Mouse (Mus musculus): ENCODE results near the gene Spef2.

The Spef2 gene

GRCm38 (mm10) chr15:9533356-9533902 is 215.2 kb downstream of the Spef2 start:
- no peak for DNase-seq

DNA sequence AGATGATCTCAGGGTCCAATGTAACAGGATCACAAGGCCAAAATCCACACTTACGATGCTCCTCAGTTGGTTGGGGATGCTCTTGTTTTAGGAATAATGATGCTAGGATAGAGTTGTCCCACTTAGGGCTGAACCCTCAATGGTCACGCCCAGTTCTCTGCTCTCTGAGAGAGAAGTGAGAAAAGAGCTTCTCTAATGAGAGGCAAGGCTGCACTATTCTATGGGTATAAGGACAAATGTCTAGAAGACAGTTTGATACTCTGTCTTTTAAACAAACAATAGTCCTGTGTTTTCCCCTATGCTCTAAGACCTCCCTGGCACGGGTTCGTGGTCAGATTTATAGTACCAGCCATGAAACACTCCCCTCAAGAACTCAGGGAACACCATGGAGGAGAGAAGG is 218.6 kb downstream of the Spef2 start, which contains the start of gene Il7r:
TSS of gene Il7r (minus strand) at position 101 of the 400 bp plus-strand sequence.
- no peak for DNase-seq

DNA sequence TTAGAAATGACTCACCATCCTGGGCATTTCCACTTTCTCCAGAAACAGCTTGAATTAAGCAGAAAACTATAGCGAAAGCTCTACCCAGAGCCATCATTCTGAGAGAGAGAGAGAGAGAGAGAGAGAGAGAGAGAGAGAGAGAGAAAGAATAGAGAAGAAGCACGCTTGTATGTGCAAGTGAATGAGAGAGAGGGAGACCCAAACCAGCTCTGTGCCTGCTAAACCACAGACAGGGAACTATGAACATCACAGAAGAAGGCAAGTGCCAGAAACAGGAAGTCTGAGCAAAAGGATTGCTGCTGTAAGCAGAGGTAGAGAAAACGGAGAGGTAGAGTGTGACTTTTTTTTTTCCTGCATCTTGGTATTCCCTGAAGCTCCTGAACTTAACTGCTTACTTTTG is 219.0 kb downstream of the Spef2 start:
- DNase-seq: no peak

Measured in cerebellum, postnatal 10 days (tissue).